Comparison of ENCODE assay signal across 13 mouse cellular contexts in the genomic region with DNA sequence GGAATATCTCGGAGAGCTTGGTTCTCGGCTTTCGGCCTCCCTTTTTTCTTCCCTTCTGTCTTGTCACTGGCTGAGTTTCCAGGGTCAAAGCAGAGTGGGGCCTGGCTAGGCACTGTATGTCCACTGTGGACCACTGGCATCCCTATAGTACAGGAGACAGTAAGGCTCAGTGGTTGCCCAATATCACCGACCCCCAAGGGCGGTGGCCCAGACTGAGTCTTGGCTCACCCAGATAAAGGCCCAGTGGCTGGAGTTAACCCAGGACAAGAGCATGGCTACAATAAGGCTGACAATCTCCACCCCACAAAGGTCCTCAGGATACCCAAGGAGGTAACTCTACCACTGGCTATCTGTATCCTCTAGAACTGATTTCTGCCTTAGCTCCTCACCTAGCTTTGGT. TPM values are rescaled to one million over a fixed set of nuclear protein-coding genes. Genes with fewer than 3 reads are reported as not detected.
DNase-seq lines count a peak whose midpoint lies in the region; ATAC-seq and TF ChIP-seq lines count a peak whose summit lies in the region.
"Had no signal": no experiment of that assay in that cellular context is flagged by ENCODE, and none has a peak within 500 bp of the region (broad histone marks: within the 10 kb centered on the region; RNA-seq: fewer than 3 reads in every experiment).

No protein-coding gene starts in this region.

- H3K9ac ChIP-seq in forebrain, embryonic 15.5 days (replicated peaks), result 0 out of 2 replicates have a peak overlapping the region, but pooled peaks have one; percentile 98
- no peak overlapping the region for H3K9ac ChIP-seq in forebrain, embryonic 12.5 days
- H3K9ac ChIP-seq in liver, embryonic 11.5 days (ENCODE audit: low read depth, low read length), result no peak overlapping the region
- H3K9ac ChIP-seq in limb, embryonic 13.5 days, result no peak overlapping the region
- no peak overlapping the region for H3K9ac ChIP-seq in midbrain, postnatal 0 days (replicated peaks; ENCODE audit: low read length, poor library complexity, severe bottlenecking)

- H3K4me2 ChIP-seq in forebrain, embryonic 15.5 days (replicated peaks), result peak overlapping the region; percentile 89; the same call in 1 of the 2 replicates
- no peak overlapping the region for H3K4me2 ChIP-seq in forebrain, embryonic 12.5 days
- no peak overlapping the region; the same call in 1 of the 2 replicates for H3K4me2 ChIP-seq in liver, embryonic 11.5 days
- peak overlapping the region; percentile 90; the same call in 1 of the 2 replicates for H3K4me2 ChIP-seq in limb, embryonic 13.5 days (replicated peaks)
- peak overlapping the region; percentile 69 for H3K4me2 ChIP-seq in midbrain, postnatal 0 days (ENCODE audit: low read depth, low read length, poor library complexity, severe bottlenecking)

- no peaks in the 10 kb centered on the region for H3K9me3 ChIP-seq in forebrain, embryonic 15.5 days
- no peaks in the 10 kb centered on the region for H3K9me3 ChIP-seq in forebrain, embryonic 12.5 days
- H3K9me3 ChIP-seq in liver, embryonic 11.5 days (ENCODE audit: control insufficient read depth, low read length), result no peaks in the 10 kb centered on the region
- no peaks in the 10 kb centered on the region for H3K9me3 ChIP-seq in limb, embryonic 13.5 days
- no peaks in the 10 kb centered on the region for H3K9me3 ChIP-seq in midbrain, postnatal 0 days (ENCODE audit: low read length)

- DNase-seq in liver, embryonic 11.5 days (ENCODE audit: low spot score), result no peak
- DNase-seq in liver, result no peak
- no peak for DNase-seq in midbrain, postnatal 0 days (ENCODE audit: low spot score)
- DNase-seq in left cerebral cortex, adult 9 months (ENCODE audit: low spot score in 2 of 2), result no peak
- DNase-seq: gastrocnemius, postnatal 10 days; lung, postnatal 14 days; thymus, postnatal 25 days had no signal

- H3K4me1 ChIP-seq in forebrain, embryonic 15.5 days, result peaks cover 25% of the 10 kb centered on the region
- H3K4me1 ChIP-seq in forebrain, embryonic 12.5 days, result peaks cover 19% of the 10 kb centered on the region
- H3K4me1 ChIP-seq in liver, embryonic 11.5 days (replicated peaks; ENCODE audit: control insufficient read depth, insufficient read depth, low read length), result peaks cover 24% of the 10 kb centered on the region
- H3K4me1 ChIP-seq in limb, embryonic 13.5 days, result peaks cover 19% of the 10 kb centered on the region
- peaks cover 12% of the 10 kb centered on the region for H3K4me1 ChIP-seq in midbrain, postnatal 0 days (ENCODE audit: insufficient read depth, low read length)

- no peak for TF ChIP-seq CTCF in midbrain, postnatal 0 days (IDR thresholded peaks at IDR 0.05)

- H3K36me3 ChIP-seq in forebrain, embryonic 15.5 days, result peaks cover 48% of the 10 kb centered on the region
- H3K36me3 ChIP-seq in forebrain, embryonic 12.5 days (replicated peaks), result peaks cover 55% of the 10 kb centered on the region
- peaks cover 36% of the 10 kb centered on the region for H3K36me3 ChIP-seq in liver, embryonic 11.5 days (ENCODE audit: control insufficient read depth, insufficient read depth, low read length)
- H3K36me3 ChIP-seq in limb, embryonic 13.5 days, result peaks cover 54% of the 10 kb centered on the region
- peaks cover 50% of the 10 kb centered on the region for H3K36me3 ChIP-seq in midbrain, postnatal 0 days (ENCODE audit: insufficient read depth, low read length)

- 95% methylated on average over 5 of the region's 5 CpGs for WGBS in forebrain, embryonic 15.5 days
- WGBS in forebrain, embryonic 12.5 days, result 98% methylated on average over 5 of the region's 5 CpGs
- WGBS in liver, embryonic 11.5 days, result 79% methylated on average over 5 of the region's 5 CpGs
- 96% methylated on average over 5 of the region's 5 CpGs for WGBS in limb, embryonic 13.5 days
- 98% methylated on average over 5 of the region's 5 CpGs for WGBS in midbrain, postnatal 0 days

- no peaks in the 10 kb centered on the region for H3K27me3 ChIP-seq in forebrain, embryonic 15.5 days
- no peaks in the 10 kb centered on the region for H3K27me3 ChIP-seq in forebrain, embryonic 12.5 days
- no peaks in the 10 kb centered on the region for H3K27me3 ChIP-seq in liver, embryonic 11.5 days (replicated peaks; ENCODE audit: control insufficient read depth, insufficient read depth, low read length)
- H3K27me3 ChIP-seq in limb, embryonic 13.5 days, result no peaks in the 10 kb centered on the region
- no peaks in the 10 kb centered on the region for H3K27me3 ChIP-seq in midbrain, postnatal 0 days (ENCODE audit: insufficient read depth, low read length)
- H3K27me3 ChIP-seq: Patski had no signal

- no peak for ATAC-seq in forebrain, embryonic 15.5 days (replicated peaks)
- no peak for ATAC-seq in forebrain, embryonic 12.5 days (ENCODE audit: low FRiP score)
- no peak for ATAC-seq in liver, embryonic 11.5 days (replicated peaks; ENCODE audit: low FRiP score)
- ATAC-seq in limb, embryonic 13.5 days (ENCODE audit: low FRiP score, low read depth), result no peak
- ATAC-seq in midbrain, postnatal 0 days (ENCODE audit: low FRiP score), result no peak
- ATAC-seq: Patski had no signal

- no peak overlapping the region for H3K27ac ChIP-seq in forebrain, embryonic 15.5 days (replicated peaks)
- H3K27ac ChIP-seq in forebrain, embryonic 12.5 days, result no peak overlapping the region
- no peak overlapping the region for H3K27ac ChIP-seq in liver, embryonic 11.5 days (ENCODE audit: low read depth, low read length)
- H3K27ac ChIP-seq in limb, embryonic 13.5 days, result no peak overlapping the region
- H3K27ac ChIP-seq in midbrain, postnatal 0 days (ENCODE audit: low read depth, low read length), result no peak overlapping the region
- H3K27ac ChIP-seq: kidney, postnatal 0 days had no signal

- 0 out of 2 replicates have a peak overlapping the region, but pooled peaks have one; percentile 91 for H3K4me3 ChIP-seq in forebrain, embryonic 15.5 days
- no peak overlapping the region for H3K4me3 ChIP-seq in forebrain, embryonic 12.5 days (replicated peaks)
- H3K4me3 ChIP-seq in liver, embryonic 11.5 days (ENCODE audit: low read depth, low read length), result 0 out of 2 replicates have a peak overlapping the region, but pooled peaks have one; percentile 1
- no peak overlapping the region for H3K4me3 ChIP-seq in limb, embryonic 13.5 days
- no peak overlapping the region for H3K4me3 ChIP-seq in midbrain, postnatal 0 days (ENCODE audit: low read depth, low read length)
- H3K4me3 ChIP-seq: erythroblast, embryonic 14.5 days had no signal

RNA-seq across cellular contexts. Expression of a gene that starts 1.2 kb away (rescaled TPM):
- 72.1 and 75.4 TPM in 2 replicates for polyA plus RNA-seq in forebrain, embryonic 15.5 days (2015; fragmentation: Nextera tagmentation; extraction: Ambion mirVana)
- polyA plus RNA-seq in forebrain, embryonic 12.5 days (2016; fragmentation: Nextera tagmentation; extraction: Ambion mirVana), result 75.6 and 76.9 TPM in 2 replicates
- 63.0 and 68.5 TPM in 2 replicates for polyA plus RNA-seq in liver, embryonic 11.5 days (2014; fragmentation: Nextera tagmentation; extraction: Ambion mirVana)
- 70.5 and 71.5 TPM in 2 replicates for polyA plus RNA-seq in limb, embryonic 13.5 days (2015; fragmentation: Nextera tagmentation; extraction: Ambion mirVana)
- 34.4 and 39.3 TPM in 2 replicates for total RNA-seq in midbrain, postnatal 0 days (2014; rRNA removed)
- polyA plus RNA-seq in midbrain, postnatal 0 days (2015; fragmentation: Nextera tagmentation; extraction: Ambion mirVana), result 40.5 and 40.6 TPM in 2 replicates

RNA-seq across cellular contexts. Expression of a gene that starts 2.1 kb away (rescaled TPM):
- 76.5 and 83.7 TPM in 2 replicates for polyA plus RNA-seq in forebrain, embryonic 15.5 days (2015; fragmentation: Nextera tagmentation; extraction: Ambion mirVana)
- 70.9 and 74.5 TPM in 2 replicates for polyA plus RNA-seq in forebrain, embryonic 12.5 days (2016; fragmentation: Nextera tagmentation; extraction: Ambion mirVana)
- 31.2 and 33.9 TPM in 2 replicates for polyA plus RNA-seq in liver, embryonic 11.5 days (2014; fragmentation: Nextera tagmentation; extraction: Ambion mirVana)
- polyA plus RNA-seq in limb, embryonic 13.5 days (2015; fragmentation: Nextera tagmentation; extraction: Ambion mirVana), result 67.2 and 69.4 TPM in 2 replicates
- 60.0 and 85.1 TPM in 2 replicates for total RNA-seq in midbrain, postnatal 0 days (2014; rRNA removed)
- polyA plus RNA-seq in midbrain, postnatal 0 days (2015; fragmentation: Nextera tagmentation; extraction: Ambion mirVana), result 81.1 and 99.7 TPM in 2 replicates

RNA-seq across cellular contexts. Expression of a gene that starts 5.8 kb away (rescaled TPM):
- 61.0 and 63.8 TPM in 2 replicates for polyA plus RNA-seq in forebrain, embryonic 15.5 days (2015; fragmentation: Nextera tagmentation; extraction: Ambion mirVana)
- 50.7 and 50.8 TPM in 2 replicates for polyA plus RNA-seq in forebrain, embryonic 12.5 days (2016; fragmentation: Nextera tagmentation; extraction: Ambion mirVana)
- 44.5 and 51.2 TPM in 2 replicates for polyA plus RNA-seq in liver, embryonic 11.5 days (2014; fragmentation: Nextera tagmentation; extraction: Ambion mirVana)
- 43.5 and 46.2 TPM in 2 replicates for polyA plus RNA-seq in limb, embryonic 13.5 days (2015; fragmentation: Nextera tagmentation; extraction: Ambion mirVana)
- total RNA-seq in midbrain, postnatal 0 days (2014; rRNA removed), result 49.8 and 63.9 TPM in 2 replicates
- polyA plus RNA-seq in midbrain, postnatal 0 days (2015; fragmentation: Nextera tagmentation; extraction: Ambion mirVana), result 45.2 and 52.7 TPM in 2 replicates

RNA-seq across cellular contexts. Expression of a gene that starts 8.5 kb away (rescaled TPM):
- polyA plus RNA-seq in forebrain, embryonic 15.5 days (2015; fragmentation: Nextera tagmentation; extraction: Ambion mirVana), result 110 and 112 TPM in 2 replicates
- 71.3 and 73.8 TPM in 2 replicates for polyA plus RNA-seq in forebrain, embryonic 12.5 days (2016; fragmentation: Nextera tagmentation; extraction: Ambion mirVana)
- 6.2 and 6.8 TPM in 2 replicates for polyA plus RNA-seq in liver, embryonic 11.5 days (2014; fragmentation: Nextera tagmentation; extraction: Ambion mirVana)
- polyA plus RNA-seq in limb, embryonic 13.5 days (2015; fragmentation: Nextera tagmentation; extraction: Ambion mirVana), result 7.8 and 8.6 TPM in 2 replicates
- 140 and 142 TPM in 2 replicates for total RNA-seq in midbrain, postnatal 0 days (2014; rRNA removed)
- polyA plus RNA-seq in midbrain, postnatal 0 days (2015; fragmentation: Nextera tagmentation; extraction: Ambion mirVana), result 174 and 179 TPM in 2 replicates
- polyA plus RNA-seq: erythroblast, embryonic 14.5 days had no signal

Comparison
In these comparisons a context has a peak if more than half of its experiments do, and no peak if none do; other contexts are left out.
1. H3K4me2 ChIP-seq: peak in forebrain, embryonic 15.5 days (single experiment), limb, embryonic 13.5 days (single experiment) and midbrain, postnatal 0 days (single experiment); none in forebrain, embryonic 12.5 days (single experiment) and liver, embryonic 11.5 days (single experiment).
2. H3K4me3 ChIP-seq: peak in forebrain, embryonic 15.5 days (single experiment) and liver, embryonic 11.5 days (single experiment); none in forebrain, embryonic 12.5 days (single experiment), limb, embryonic 13.5 days (single experiment) and midbrain, postnatal 0 days (single experiment).